Mouse (Mus musculus) midbrain, embryonic 16.5 days (tissue): ENCODE measurements at regions not wholly inside any gene's neighbourhood (a gene's known extent, or its start where the extent isn't known, plus 50 kb on each side); places are given as distances from the start of the nearest gene placed in this dataset.

ENCODE experiments used
- ATAC-seq: fragments of 200-750 bp; cut with Nextera tagmentation; 2 replicates; pipeline ENCODE4 v1.8.0; 2017; ENCODE audit warnings: moderate TSS enrichment
- H3K27ac ChIP-seq: fragments of 300-500 bp; sonication (generic); 2 replicates; pipeline ENCODE4 v1.5.1; 2014; ENCODE audit warnings: mild to moderate bottlenecking, low read length, mixed read lengths
- H3K27me3 ChIP-seq: fragments of 300-500 bp; sonication (generic); 2 replicates; pipeline ENCODE4 v1.6.1; 2014; ENCODE audit warnings: low read depth, low read length, mixed read lengths; ENCODE audit not compliant: control insufficient read depth, insufficient read depth
- H3K36me3 ChIP-seq: fragments of 300-500 bp; sonication (generic); 2 replicates; pipeline ENCODE4 v1.6.1; 2014; ENCODE audit warnings: mild to moderate bottlenecking, low read length, moderate library complexity, mixed read lengths; ENCODE audit not compliant: control insufficient read depth, insufficient read depth
- H3K4me1 ChIP-seq: fragments of 300-500 bp; sonication (generic); 2 replicates; pipeline ENCODE4 v1.6.1; 2014; ENCODE audit warnings: mild to moderate bottlenecking, low read length, mixed read lengths; ENCODE audit not compliant: control insufficient read depth, insufficient read depth
- H3K4me2 ChIP-seq: fragments of 300-500 bp; sonication (generic); 2 replicates; pipeline ENCODE4 v1.6.1; 2014; ENCODE audit warnings: mild to moderate bottlenecking, low read length, mixed read lengths
- H3K4me3 ChIP-seq: fragments of 300-500 bp; sonication (generic); 2 replicates; pipeline ENCODE4 v1.5.1; 2014; ENCODE audit warnings: low read depth, mild to moderate bottlenecking, low read length, moderate library complexity, mixed read lengths
- H3K9ac ChIP-seq: fragments of 300-500 bp; sonication (generic); 2 replicates; pipeline ENCODE4 v1.6.1; 2014; ENCODE audit warnings: low read depth, low read length, mixed read lengths
- H3K9me3 ChIP-seq: fragments of 300-500 bp; sonication (generic); replicated peaks from 2 replicates; pipeline ENCODE4 v1.6.1; 2014; ENCODE audit warnings: mild to moderate bottlenecking, low read length, mixed read lengths; ENCODE audit not compliant: control insufficient read depth, poor library complexity, severe bottlenecking
- WGBS: fragments of 180-500 bp; shearing (Covaris S2); extraction: QIAGEN DNeasy Blood & Tissue Kit; methylation state at CpG from one replicate; pipeline ENCODE4 v1.1.7; 2014; 5-methylcytosine and 5-hydroxymethylcytosine counted together

GRCm38 (mm10) chr10:21711866-21712265 is 118.9 kb downstream of the 1700020N01Rik start:
- no peak overlapping the region for H3K9ac ChIP-seq
- no peak overlapping the region for H3K4me2 ChIP-seq
- no peak overlapping the region for H3K27ac ChIP-seq
- H3K27me3 ChIP-seq: no peaks in the 10 kb centered on the region
- no peak overlapping the region for H3K4me3 ChIP-seq
- ATAC-seq: no peak
- H3K9me3 ChIP-seq: no peaks in the 10 kb centered on the region
- WGBS: 81% methylated on average over 7 of the region's 7 CpGs
- H3K4me1 ChIP-seq: no peaks in the 10 kb centered on the region
- no peaks in the 10 kb centered on the region for H3K36me3 ChIP-seq

DNA sequence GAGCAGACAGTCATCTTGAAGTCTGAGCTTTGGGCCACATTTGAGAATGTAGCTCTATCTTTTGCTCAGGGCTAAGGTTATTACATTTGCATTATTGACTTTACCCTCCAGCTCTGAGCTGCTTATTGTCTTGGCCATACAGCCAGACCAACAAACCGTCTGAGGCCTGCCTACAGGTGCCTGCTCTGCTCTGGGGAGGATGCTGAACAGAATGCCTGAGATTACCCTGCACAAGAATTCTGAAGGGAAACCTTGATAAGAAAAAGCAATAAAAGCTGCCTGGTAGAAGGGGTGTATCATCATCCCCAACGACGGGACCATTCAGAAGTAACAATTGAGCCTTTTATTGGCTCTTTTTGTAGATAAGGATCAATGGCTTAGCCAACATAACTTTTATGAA is 119.9 kb downstream of the 1700020N01Rik start:
- no peaks in the 10 kb centered on the region for H3K27me3 ChIP-seq
- no peak overlapping the region for H3K9ac ChIP-seq
- no peak overlapping the region for H3K4me3 ChIP-seq
- no peak overlapping the region for H3K27ac ChIP-seq
- no peaks in the 10 kb centered on the region for H3K36me3 ChIP-seq
- 0 out of 2 replicates have a peak, but pooled peaks cover 2% of the 10 kb centered on the region for H3K4me1 ChIP-seq
- no peak overlapping the region for H3K4me2 ChIP-seq
- 73% methylated on average over 3 of the region's 3 CpGs for WGBS
- no peaks in the 10 kb centered on the region for H3K9me3 ChIP-seq
- ATAC-seq: no peak

- no peaks in the 10 kb centered on the region for H3K27me3 ChIP-seq
- H3K9me3 ChIP-seq: no peaks in the 10 kb centered on the region
- H3K4me1 ChIP-seq: peaks cover 8% of the 10 kb centered on the region
- no peak overlapping the region for H3K27ac ChIP-seq
- H3K4me3 ChIP-seq: no peak overlapping the region
- no peak for ATAC-seq
- H3K36me3 ChIP-seq: no peaks in the 10 kb centered on the region
- WGBS: 91% methylated on average over 3 of the region's 3 CpGs
- H3K9ac ChIP-seq: no peak overlapping the region
- H3K4me2 ChIP-seq: no peak overlapping the region
These were observed 122.5 kb downstream of the 1700020N01Rik start for GRCm38 (mm10) chr10:21715436-21715835.

DNA sequence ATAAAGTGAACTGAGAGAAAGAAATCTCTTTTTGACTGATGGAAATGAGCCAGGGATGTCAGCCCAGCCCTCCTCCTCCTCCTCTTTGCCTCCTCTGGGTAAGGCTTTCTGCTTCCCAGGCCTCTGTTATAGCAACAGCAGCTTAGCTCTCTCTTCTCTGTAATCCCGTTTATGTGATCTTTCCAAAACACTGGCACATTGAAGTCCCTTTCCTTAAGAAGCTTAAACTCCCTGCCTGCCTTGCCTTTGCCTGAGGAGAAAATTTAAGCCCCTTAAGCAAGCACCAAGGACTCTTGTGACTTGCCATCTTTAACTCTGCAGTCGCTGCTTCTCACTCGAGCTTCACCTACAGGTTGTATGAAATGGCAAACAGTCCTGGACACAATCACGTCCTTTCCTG is 125.2 kb downstream of the 1700020N01Rik start:
- WGBS: 20% methylated on average over 4 of the region's 4 CpGs
- no peaks in the 10 kb centered on the region for H3K36me3 ChIP-seq
- H3K4me2 ChIP-seq: no peak overlapping the region
- no peaks in the 10 kb centered on the region for H3K27me3 ChIP-seq
- H3K9me3 ChIP-seq: no peaks in the 10 kb centered on the region
- peak; percentile 58; the same call in 1 of the 2 replicates for ATAC-seq
- no peak overlapping the region for H3K27ac ChIP-seq
- peaks cover 8% of the 10 kb centered on the region for H3K4me1 ChIP-seq
- no peak overlapping the region for H3K4me3 ChIP-seq
- no peak overlapping the region for H3K9ac ChIP-seq

DNA sequence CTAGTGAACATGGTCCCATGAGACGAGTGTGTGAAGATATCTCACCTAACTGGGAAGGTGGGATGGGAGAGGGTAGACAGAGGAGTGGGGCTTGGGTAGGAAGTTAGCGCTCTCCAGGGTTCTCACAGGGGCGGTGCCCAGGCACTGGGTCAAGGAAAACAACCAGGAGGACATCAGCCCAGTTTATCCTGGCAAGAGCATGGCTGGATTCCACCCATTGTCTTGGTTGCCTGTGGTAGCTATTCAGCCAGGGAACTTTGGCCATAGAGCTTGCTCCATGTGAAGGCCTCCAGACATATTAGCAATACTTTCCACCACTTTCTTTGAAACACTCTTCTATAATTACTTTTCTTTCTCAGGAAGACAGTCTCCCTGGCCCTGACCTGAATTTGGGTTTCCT is 131.4 kb downstream of the 1700020N01Rik start:
- H3K9me3 ChIP-seq: no peaks in the 10 kb centered on the region
- H3K4me2 ChIP-seq: no peak overlapping the region
- WGBS: 82% methylated on average over 3 of the region's 3 CpGs
- H3K36me3 ChIP-seq: no peaks in the 10 kb centered on the region
- H3K4me1 ChIP-seq: no peaks in the 10 kb centered on the region
- H3K27ac ChIP-seq: no peak overlapping the region
- no peak overlapping the region for H3K4me3 ChIP-seq
- ATAC-seq: no peak
- H3K9ac ChIP-seq: no peak overlapping the region
- H3K27me3 ChIP-seq: no peaks in the 10 kb centered on the region

GRCm38 (mm10) chr10:21724999-21725398 is 132.1 kb downstream of the 1700020N01Rik start:
- Histone ChIP-seq H3K27me3 (no peaks in the 10 kb centered on the region), H3K9ac (no peak overlapping the region), H3K36me3 (no peaks in the 10 kb centered on the region), H3K4me1 (no peaks in the 10 kb centered on the region), H3K4me3 (no peak overlapping the region), H3K4me2 (no peak overlapping the region), H3K9me3 (no peaks in the 10 kb centered on the region), H3K27ac (no peak overlapping the region)
- 90% methylated on average over 3 of the region's 3 CpGs for WGBS
- ATAC-seq: no peak

DNA sequence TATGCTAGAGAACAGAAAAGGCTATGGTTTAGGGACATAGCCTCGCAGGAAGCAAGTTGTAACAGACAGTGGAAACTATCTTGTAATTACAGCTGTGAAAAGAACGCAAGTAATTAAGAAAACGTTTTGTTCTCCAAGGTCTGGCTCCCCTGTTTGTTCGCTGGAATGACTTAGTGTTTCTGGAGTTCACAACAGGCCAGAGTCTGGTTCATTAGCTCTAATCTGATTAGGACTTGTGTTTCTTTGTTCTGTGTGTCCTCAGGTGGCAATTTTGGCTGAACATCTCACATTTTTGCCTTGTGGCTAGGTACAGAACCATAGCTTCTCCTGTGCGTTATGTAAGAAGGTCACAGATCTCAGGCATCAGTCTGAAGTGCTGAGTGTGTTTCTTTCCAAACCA is 141.7 kb upstream of the Sgk1 start:
- no peaks in the 10 kb centered on the region for H3K9me3 ChIP-seq
- H3K36me3 ChIP-seq: no peaks in the 10 kb centered on the region
- no peak overlapping the region for H3K4me2 ChIP-seq
- no peak overlapping the region for H3K4me3 ChIP-seq
- H3K27ac ChIP-seq: no peak overlapping the region
- WGBS: 19% methylated on average over 5 of the region's 5 CpGs
- ATAC-seq: no peak
- H3K4me1 ChIP-seq: no peaks in the 10 kb centered on the region; the same call in 1 of the 2 replicates
- no peak overlapping the region for H3K9ac ChIP-seq
- H3K27me3 ChIP-seq: no peaks in the 10 kb centered on the region

DNA sequence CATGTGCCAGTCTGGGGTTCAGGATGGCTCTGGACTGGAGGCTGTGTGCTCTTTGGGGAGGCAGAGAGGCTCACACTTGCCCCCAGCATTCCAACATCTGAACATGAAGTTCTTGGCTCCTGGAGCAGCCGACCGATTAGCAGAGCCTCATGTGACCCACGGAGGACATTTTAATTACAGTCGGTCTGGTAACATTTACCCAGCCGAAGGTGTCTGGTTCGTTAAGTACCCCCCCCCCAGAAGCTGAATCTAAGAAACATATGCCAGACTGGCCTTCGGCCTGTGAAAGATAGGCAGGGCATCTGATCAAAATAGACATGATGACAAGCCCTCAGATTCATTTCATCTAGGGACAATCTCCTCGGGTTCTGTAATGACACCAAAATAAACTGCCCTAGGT is 140.4 kb upstream of the Sgk1 start:
- Histone ChIP-seq H3K4me3 (no peak overlapping the region), H3K4me1 (no peaks in the 10 kb centered on the region; the same call in 1 of the 2 replicates), H3K9ac (no peak overlapping the region), H3K4me2 (no peak overlapping the region), H3K36me3 (no peaks in the 10 kb centered on the region), H3K27ac (no peak overlapping the region), H3K27me3 (no peaks in the 10 kb centered on the region), H3K9me3 (no peaks in the 10 kb centered on the region)
- 58% methylated on average over 8 of the region's 8 CpGs for WGBS
- ATAC-seq: peak; percentile 23; the same call in 1 of the 2 replicates

DNA sequence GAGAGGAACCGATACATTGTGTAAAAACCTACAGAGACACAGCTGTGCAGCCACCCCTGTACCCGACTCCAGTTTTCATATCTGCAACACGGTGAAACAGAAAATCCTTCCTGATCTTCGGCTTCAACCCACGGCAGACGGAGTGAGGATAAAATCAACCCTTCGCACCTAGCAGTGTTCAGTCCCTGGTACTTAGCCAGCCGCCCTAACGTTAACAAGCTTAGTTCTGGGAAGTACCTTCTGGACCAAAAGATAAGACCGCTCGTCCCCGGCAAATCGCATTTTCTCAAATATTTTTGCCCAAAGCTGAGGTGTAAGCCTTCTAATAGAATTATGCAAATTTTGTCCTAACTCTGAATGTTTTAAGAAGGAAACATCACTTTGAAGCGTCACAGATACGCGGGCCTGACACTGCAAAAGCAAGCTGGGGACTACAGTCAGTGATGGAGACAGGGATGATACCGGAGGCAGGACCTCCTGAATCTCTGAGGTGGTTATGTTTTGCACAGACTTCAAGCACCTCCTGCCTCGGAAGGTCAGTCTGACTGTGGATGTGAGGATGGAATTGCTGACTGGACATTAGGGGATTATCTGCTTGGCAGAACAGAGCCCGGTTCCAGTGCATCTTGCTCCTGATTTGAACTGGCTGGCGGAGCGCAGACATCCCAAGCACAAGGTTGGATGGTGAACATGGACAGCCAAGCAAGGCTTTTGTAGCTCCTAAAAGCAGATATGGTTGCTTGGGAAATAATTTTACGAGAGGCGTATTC is 139.8 kb upstream of the Sgk1 start:
- Histone ChIP-seq H3K4me3 (no peak overlapping the region), H3K9ac (no peak overlapping the region), H3K4me1 (no peaks in the 10 kb centered on the region; the same call in 1 of the 2 replicates), H3K9me3 (no peaks in the 10 kb centered on the region), H3K4me2 (no peak overlapping the region), H3K27me3 (no peaks in the 10 kb centered on the region), H3K27ac (no peak overlapping the region), H3K36me3 (no peaks in the 10 kb centered on the region)
- ATAC-seq: peak; percentile 73
- WGBS: 71% methylated on average over 23 of the region's 23 CpGs
